In genomic region chr5:134888505-134888904, GRCm38 (mm10) we compare ENCODE assay signal across 24 mouse cellular contexts. TPM values are rescaled to one million over a fixed set of nuclear protein-coding genes. Genes with fewer than 3 reads are reported as not detected.
DNase-seq lines count a peak whose midpoint lies in the region; ATAC-seq and TF ChIP-seq lines count a peak whose summit lies in the region.
"Had no signal": no experiment of that assay in that cellular context is flagged by ENCODE, and none has a peak within 500 bp of the region (broad histone marks: within the 10 kb centered on the region; RNA-seq: fewer than 3 reads in every experiment).

No protein-coding gene starts in this region.

- H3K4me3 ChIP-seq in gastrocnemius, adult 2 months, result no peak overlapping the region
- no peak overlapping the region for H3K4me3 ChIP-seq in kidney, adult 2 months (ENCODE audit: insufficient read depth, low read depth, low read length)
- no peak overlapping the region for H3K4me3 ChIP-seq in midbrain, embryonic 10.5 days
- no peak overlapping the region for H3K4me3 ChIP-seq in midbrain, embryonic 14.5 days (replicated peaks; ENCODE audit: low read depth, low read length)
- H3K4me3 ChIP-seq in neural tube, embryonic 15.5 days (replicated peaks), result no peak overlapping the region
- H3K4me3 ChIP-seq: midbrain, embryonic 13.5 days; myocyte had no signal

- H3K9me3 ChIP-seq in midbrain, embryonic 10.5 days (replicated peaks), result no peaks in the 10 kb centered on the region
- H3K9me3 ChIP-seq in midbrain, embryonic 14.5 days (ENCODE audit: control insufficient read depth, low read length), result no peaks in the 10 kb centered on the region
- H3K9me3 ChIP-seq in neural tube, embryonic 15.5 days (replicated peaks), result no peaks in the 10 kb centered on the region
- H3K9me3 ChIP-seq: midbrain, embryonic 13.5 days had no signal

- peak; percentile 35 for DNase-seq in gastrocnemius, adult 2 months
- DNase-seq in gastrocnemius, postnatal 4 days (ENCODE audit: low spot score in 2 of 2), result no peak
- DNase-seq in kidney, adult 2 months, result no peak
- DNase-seq in kidney, postnatal 36 days, result no peak
- no peak for DNase-seq in midbrain, embryonic 10.5 days (ENCODE audit: low spot score)
- no peak for DNase-seq in midbrain, embryonic 14.5 days
- DNase-seq: cerebellum, adult 11 months; cerebellum, postnatal 14 days; gastrocnemius, postnatal 10 days; right cerebral cortex, postnatal 4 days; thymus, postnatal 36 days had no signal

- WGBS in kidney, adult 2 months, result 76% methylated on average over 7 of the region's 7 CpGs
- 91% methylated on average over 7 of the region's 7 CpGs for WGBS in midbrain, embryonic 10.5 days
- WGBS in midbrain, embryonic 14.5 days, result 88% methylated on average over 7 of the region's 7 CpGs
- WGBS in neural tube, embryonic 15.5 days, result 87% methylated on average over 7 of the region's 7 CpGs

- ATAC-seq in midbrain, embryonic 14.5 days (ENCODE audit: low FRiP score, low TSS enrichment), result no peak
- no peak for ATAC-seq in neural tube, embryonic 15.5 days (ENCODE audit: low FRiP score)
- no peak for ATAC-seq in megakaryocyte progenitor cell, adult 5-6 weeks (replicated peaks; ENCODE audit: poor library complexity)
- ATAC-seq: CD4-positive, CD25-positive, alpha-beta regulatory T cell, adult 4 months; midbrain, embryonic 13.5 days had no signal

- no peaks in the 10 kb centered on the region for H3K4me1 ChIP-seq in kidney, adult 2 months (ENCODE audit: control insufficient read depth, insufficient read depth, low read length)
- H3K4me1 ChIP-seq in midbrain, embryonic 10.5 days, result peaks cover 7% of the 10 kb centered on the region
- H3K4me1 ChIP-seq in midbrain, embryonic 14.5 days (ENCODE audit: control insufficient read depth, insufficient read depth, low read length), result no peaks in the 10 kb centered on the region
- no peaks in the 10 kb centered on the region for H3K4me1 ChIP-seq in neural tube, embryonic 15.5 days
- H3K4me1 ChIP-seq: midbrain, embryonic 13.5 days had no signal

- intact Hi-C loops in gastrocnemius, adult 2 months (cut with DNase I), result no loop called here

- peak overlapping the region; percentile 88 for H3K27ac ChIP-seq in gastrocnemius, adult 2 months
- peak overlapping the region; percentile 84 for H3K27ac ChIP-seq in kidney, adult 2 months (ENCODE audit: insufficient read depth, low read depth, low read length)
- 0 out of 2 replicates have a peak overlapping the region, but pooled peaks have one; percentile 19 for H3K27ac ChIP-seq in midbrain, embryonic 10.5 days (replicated peaks)
- H3K27ac ChIP-seq in midbrain, embryonic 14.5 days (replicated peaks; ENCODE audit: low read depth, low read length), result no peak overlapping the region
- H3K27ac ChIP-seq in neural tube, embryonic 15.5 days (replicated peaks), result no peak overlapping the region
- H3K27ac ChIP-seq: macrophage; midbrain, embryonic 13.5 days had no signal

- H3K27me3 ChIP-seq in kidney, adult 2 months (replicated peaks; ENCODE audit: control insufficient read depth, insufficient read depth, low read length), result no peaks in the 10 kb centered on the region
- no peaks in the 10 kb centered on the region for H3K27me3 ChIP-seq in midbrain, embryonic 10.5 days (ENCODE audit: low read depth, poor library complexity, severe bottlenecking)
- no peaks in the 10 kb centered on the region for H3K27me3 ChIP-seq in midbrain, embryonic 14.5 days (ENCODE audit: control insufficient read depth, insufficient read depth, low read length)
- H3K27me3 ChIP-seq in neural tube, embryonic 15.5 days (replicated peaks), result no peaks in the 10 kb centered on the region
- H3K27me3 ChIP-seq: midbrain, embryonic 13.5 days had no signal

- TF ChIP-seq POLR2A in kidney, adult 2 months (IDR thresholded peaks at IDR 0.05; ENCODE audit: low read depth, low read length), result no peak

- H3K36me3 ChIP-seq in kidney, adult 2 months (ENCODE audit: control insufficient read depth, insufficient read depth, low read length), result no peaks in the 10 kb centered on the region
- no peaks in the 10 kb centered on the region for H3K36me3 ChIP-seq in midbrain, embryonic 10.5 days
- H3K36me3 ChIP-seq in midbrain, embryonic 14.5 days (ENCODE audit: control insufficient read depth, insufficient read depth, low read length), result no peaks in the 10 kb centered on the region
- H3K36me3 ChIP-seq in neural tube, embryonic 15.5 days, result no peaks in the 10 kb centered on the region
- H3K36me3 ChIP-seq: G1E; midbrain, embryonic 13.5 days had no signal

- H3K4me2 ChIP-seq in midbrain, embryonic 14.5 days (ENCODE audit: low read length), result no peak overlapping the region
- H3K4me2 ChIP-seq in neural tube, embryonic 15.5 days, result no peak overlapping the region
- H3K4me2 ChIP-seq: midbrain, embryonic 13.5 days had no signal

- TF ChIP-seq CTCF in gastrocnemius, adult 2 months (IDR thresholded peaks at IDR 0.05), result no peak
- no peak for TF ChIP-seq CTCF in kidney, adult 2 months (conservative IDR thresholded peaks at IDR 0.05; ENCODE audit: insufficient read depth, insufficient read length, low read depth, low read length)

- no peak overlapping the region for H3K9ac ChIP-seq in midbrain, embryonic 14.5 days (replicated peaks; ENCODE audit: low read length)
- no peak overlapping the region for H3K9ac ChIP-seq in neural tube, embryonic 15.5 days (replicated peaks)

RNA-seq across cellular contexts. Expression of gene Tmem270, which starts 18.0 kb away (rescaled TPM):
- not detected for total RNA-seq in gastrocnemius, adult 2 months (2021)
- total RNA-seq in gastrocnemius, postnatal 4 days (2021), result not detected
- polyA plus RNA-seq in kidney, adult 2 months (2012; rRNA removed), result 0.09 TPM in 1 of 2 replicates, not detected in the other
- polyA plus RNA-seq in midbrain, embryonic 10.5 days (2016; fragmentation: Nextera tagmentation; extraction: Ambion mirVana), result not detected in 2 replicates
- polyA plus RNA-seq in midbrain, embryonic 14.5 days (2014; fragmentation: Nextera tagmentation; extraction: Ambion mirVana), result not detected in 2 replicates
- polyA plus RNA-seq in neural tube, embryonic 15.5 days (2015; fragmentation: Nextera tagmentation; extraction: Ambion mirVana), result not detected in 2 replicates
- not detected in 2 replicates for total RNA-seq in megakaryocyte progenitor cell, adult 5-6 weeks (2015)
- total RNA-seq in megakaryocyte progenitor cell, adult 5-6 weeks (2017), result not detected in 2 replicates
- total RNA-seq: G1E; gastrocnemius, postnatal 10 days; heart, postnatal 36 days; layer of hippocampus, postnatal 10 days; left cerebral cortex, postnatal 10 days; neutrophil, adult 5-6 weeks had no signal
- polyA plus RNA-seq: CD4-positive, CD25-positive, alpha-beta regulatory T cell, adult 4 months; forebrain, embryonic 11.5 days; G1E; kidney, embryonic 14.5 days; macrophage; midbrain, embryonic 13.5 days; myocyte had no signal

RNA-seq across cellular contexts. Expression of gene Cldn13, which starts 26.8 kb away (rescaled TPM):
- not detected for total RNA-seq in gastrocnemius, adult 2 months (2021)
- not detected for total RNA-seq in gastrocnemius, postnatal 4 days (2021)
- not detected in 2 replicates for polyA plus RNA-seq in kidney, adult 2 months (2012; rRNA removed)
- polyA plus RNA-seq in midbrain, embryonic 10.5 days (2016; fragmentation: Nextera tagmentation; extraction: Ambion mirVana), result 3.2 and 3.8 TPM in 2 replicates
- polyA plus RNA-seq in midbrain, embryonic 14.5 days (2014; fragmentation: Nextera tagmentation; extraction: Ambion mirVana), result not detected in 2 replicates
- polyA plus RNA-seq in neural tube, embryonic 15.5 days (2015; fragmentation: Nextera tagmentation; extraction: Ambion mirVana), result not detected in 2 replicates
- total RNA-seq in megakaryocyte progenitor cell, adult 5-6 weeks (2015), result 17.0 and 19.0 TPM in 2 replicates
- 5.3 and 10.9 TPM in 2 replicates for total RNA-seq in megakaryocyte progenitor cell, adult 5-6 weeks (2017)
- total RNA-seq: heart, postnatal 36 days; layer of hippocampus, postnatal 10 days; left cerebral cortex, postnatal 10 days; neutrophil, adult 5-6 weeks had no signal
- polyA plus RNA-seq: CD4-positive, CD25-positive, alpha-beta regulatory T cell, adult 4 months; G1E; macrophage; myocyte had no signal

RNA-seq across cellular contexts. Expression of gene Mettl27, which starts 43.7 kb away (rescaled TPM):
- 1 to 10 TPM; 4.2 to 4.6 TPM for total RNA-seq in gastrocnemius, adult 2 months (2021)
- 10 to 100 TPM in 1 of 2 experiments, 1 to 10 TPM in 1; 8.7 to 10.3 TPM for total RNA-seq in gastrocnemius, postnatal 4 days (2021)
- 33.7 and 38.0 TPM in 2 replicates for polyA plus RNA-seq in kidney, adult 2 months (2012; rRNA removed)
- 9.6 and 12.8 TPM in 2 replicates for polyA plus RNA-seq in midbrain, embryonic 10.5 days (2016; fragmentation: Nextera tagmentation; extraction: Ambion mirVana)
- polyA plus RNA-seq in midbrain, embryonic 14.5 days (2014; fragmentation: Nextera tagmentation; extraction: Ambion mirVana), result 6.0 and 6.3 TPM in 2 replicates
- polyA plus RNA-seq in neural tube, embryonic 15.5 days (2015; fragmentation: Nextera tagmentation; extraction: Ambion mirVana), result 4.2 and 9.2 TPM in 2 replicates
- total RNA-seq in megakaryocyte progenitor cell, adult 5-6 weeks (2015), result 1.9 and 3.9 TPM in 2 replicates
- total RNA-seq in megakaryocyte progenitor cell, adult 5-6 weeks (2017), result 0.92 and 3.4 TPM in 2 replicates

RNA-seq across cellular contexts. Expression of gene Cldn4, which starts 58.2 kb away (rescaled TPM):
- total RNA-seq in gastrocnemius, adult 2 months (2021), result not detected
- total RNA-seq in gastrocnemius, postnatal 4 days (2021), result not detected
- polyA plus RNA-seq in kidney, adult 2 months (2012; rRNA removed), result 37.5 and 44.1 TPM in 2 replicates
- polyA plus RNA-seq in midbrain, embryonic 10.5 days (2016; fragmentation: Nextera tagmentation; extraction: Ambion mirVana), result 3.2 and 3.4 TPM in 2 replicates
- not detected in 2 replicates for polyA plus RNA-seq in midbrain, embryonic 14.5 days (2014; fragmentation: Nextera tagmentation; extraction: Ambion mirVana)
- polyA plus RNA-seq in neural tube, embryonic 15.5 days (2015; fragmentation: Nextera tagmentation; extraction: Ambion mirVana), result 0.13 and 10.1 TPM in 2 replicates
- total RNA-seq in megakaryocyte progenitor cell, adult 5-6 weeks (2015), result not detected in 2 replicates
- not detected in 2 replicates for total RNA-seq in megakaryocyte progenitor cell, adult 5-6 weeks (2017)
- total RNA-seq: gastrocnemius, postnatal 10 days; heart, postnatal 36 days; layer of hippocampus, postnatal 10 days; left cerebral cortex, postnatal 10 days had no signal
- polyA plus RNA-seq: G1E; macrophage; midbrain, embryonic 13.5 days; myocyte had no signal

Comparison
In these comparisons a context has a peak if more than half of its experiments do, and no peak if none do; other contexts are left out.
1. H3K27ac ChIP-seq: peak in gastrocnemius, adult 2 months (single experiment), kidney, adult 2 months (single experiment) and midbrain, embryonic 10.5 days (single experiment); none in midbrain, embryonic 14.5 days (single experiment) and neural tube, embryonic 15.5 days (single experiment).